Mouse (Mus musculus): ENCODE data around the gene Tes3-ps.

Gene Tes3-ps

GRCm38 (mm10) chr13:49492376-49493368, at the start of gene Tes3-ps:
TSS of gene Tes3-ps (plus strand) at chr13:49493318.
- DNase-seq = no peak

- DNase-seq = no peak
These were observed 48.7 kb upstream of the Tes3-ps start for GRCm38 (mm10) chr13:49444451-49444850.

GRCm38 (mm10) chr13:49449318-49449749, 43.8 kb upstream of the Tes3-ps start:
- peak; percentile 74 for DNase-seq

GRCm38 (mm10) chr13:49460276-49460675, 32.8 kb upstream of the Tes3-ps start:
- DNase-seq = no peak

- DNase-seq = no peak
These were observed 32.3 kb upstream of the Tes3-ps start for GRCm38 (mm10) chr13:49460692-49461414.

GRCm38 (mm10) chr13:49461458-49462132, 31.5 kb upstream of the Tes3-ps start:
- no peak for DNase-seq

GRCm38 (mm10) chr13:49462921-49463320, 30.2 kb upstream of the Tes3-ps start:
- no peak for DNase-seq

- no peak for DNase-seq
These were observed 27.2 kb upstream of the Tes3-ps start for GRCm38 (mm10) chr13:49465875-49466274.

GRCm38 (mm10) chr13:49466393-49467075, 26.6 kb upstream of the Tes3-ps start:
- no peak for DNase-seq

GRCm38 (mm10) chr13:49467585-49467984, 25.5 kb upstream of the Tes3-ps start:
- no peak for DNase-seq

GRCm38 (mm10) chr13:49469002-49469401, 24.1 kb upstream of the Tes3-ps start:
- peak; percentile 21 for DNase-seq

GRCm38 (mm10) chr13:49470319-49470718, 22.8 kb upstream of the Tes3-ps start:
- DNase-seq = no peak

GRCm38 (mm10) chr13:49470806-49471205, 22.3 kb upstream of the Tes3-ps start:
- DNase-seq = no peak

- no peak for DNase-seq
These were observed 21.0 kb upstream of the Tes3-ps start for GRCm38 (mm10) chr13:49471981-49472675.

- no peak for DNase-seq
These were observed 20.5 kb upstream of the Tes3-ps start for GRCm38 (mm10) chr13:49472676-49473005.

GRCm38 (mm10) chr13:49477887-49478286, 15.2 kb upstream of the Tes3-ps start:
- no peak for DNase-seq

- DNase-seq = no peak
These were observed 14.2 kb upstream of the Tes3-ps start for GRCm38 (mm10) chr13:49478851-49479374.

- DNase-seq = peak; percentile 16
These were observed 13.7 kb upstream of the Tes3-ps start for GRCm38 (mm10) chr13:49479399-49479798.

GRCm38 (mm10) chr13:49480057-49480456, 13.1 kb upstream of the Tes3-ps start:
- peak; percentile 70 for DNase-seq

- peak; percentile 70 for DNase-seq
These were observed 12.6 kb upstream of the Tes3-ps start for GRCm38 (mm10) chr13:49480551-49480950.

GRCm38 (mm10) chr13:49485388-49485787, 7.7 kb upstream of the Tes3-ps start:
- DNase-seq = no peak

GRCm38 (mm10) chr13:49504510-49504909, 11.4 kb downstream of the Tes3-ps start, which contains the start of gene Ecm2:
TSS of gene Ecm2 (plus strand) at chr13:49504810.
- DNase-seq = no peak

All from cerebellum, adult 9-10 months (tissue).